Mouse (Mus musculus) heart, postnatal 4 days (tissue): Measurements from ENCODE around the gene Limch1. TPM values are rescaled to one million over a fixed set of nuclear protein-coding genes. Genes with fewer than 3 reads are reported as not detected.
A peak's percentile ranks its signal among the peaks of the same experiment; 100 is the strongest.

Experiments used
- DNase-seq: peaks from one replicate; pipeline ENCODE4 v3.0.0; 2021
- total RNA-seq, 2 experiments: library from RNA; stranded (reverse); gene quantifications; 2 replicates each; pipeline ENCODE4 v1.2.3; 2021

Limch1 gene
- total RNA-seq, 2 experiments from 2014 or later, result 102 TPM

DNA sequence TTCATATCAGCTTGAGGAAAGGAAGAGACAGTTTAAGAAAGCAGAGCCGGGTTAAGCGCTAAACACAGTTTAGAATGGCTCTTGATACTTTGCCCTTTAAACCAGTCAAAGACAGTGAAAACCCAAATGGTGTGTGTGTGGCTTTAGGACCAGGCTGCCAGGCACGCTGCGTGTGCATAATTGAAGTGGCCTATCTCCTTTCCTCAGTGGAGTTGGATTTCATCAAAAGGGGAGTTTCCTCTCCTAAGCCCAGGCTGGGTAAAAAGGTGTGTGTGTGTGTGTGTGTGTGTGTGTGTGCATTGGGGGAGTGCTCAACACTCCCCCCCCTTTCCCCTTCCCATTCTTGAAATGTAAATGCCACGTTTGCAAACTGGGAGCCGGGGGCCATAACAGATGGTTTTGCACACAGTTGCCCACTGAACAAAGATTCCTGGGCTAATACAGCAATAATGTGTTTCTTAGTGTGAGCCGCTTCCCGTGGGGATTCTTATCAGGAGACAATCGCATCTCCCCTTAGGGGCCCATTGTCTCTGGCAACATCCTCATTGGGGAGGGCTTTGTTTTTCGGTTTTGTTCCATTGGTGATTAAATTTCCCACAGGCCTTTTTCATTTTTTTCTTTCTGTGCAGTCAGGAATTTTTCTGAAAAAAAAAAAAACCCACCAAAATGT, 2.3 kb downstream of the Limch1 start:
- DNase-seq, result peak; percentile 30

DNA sequence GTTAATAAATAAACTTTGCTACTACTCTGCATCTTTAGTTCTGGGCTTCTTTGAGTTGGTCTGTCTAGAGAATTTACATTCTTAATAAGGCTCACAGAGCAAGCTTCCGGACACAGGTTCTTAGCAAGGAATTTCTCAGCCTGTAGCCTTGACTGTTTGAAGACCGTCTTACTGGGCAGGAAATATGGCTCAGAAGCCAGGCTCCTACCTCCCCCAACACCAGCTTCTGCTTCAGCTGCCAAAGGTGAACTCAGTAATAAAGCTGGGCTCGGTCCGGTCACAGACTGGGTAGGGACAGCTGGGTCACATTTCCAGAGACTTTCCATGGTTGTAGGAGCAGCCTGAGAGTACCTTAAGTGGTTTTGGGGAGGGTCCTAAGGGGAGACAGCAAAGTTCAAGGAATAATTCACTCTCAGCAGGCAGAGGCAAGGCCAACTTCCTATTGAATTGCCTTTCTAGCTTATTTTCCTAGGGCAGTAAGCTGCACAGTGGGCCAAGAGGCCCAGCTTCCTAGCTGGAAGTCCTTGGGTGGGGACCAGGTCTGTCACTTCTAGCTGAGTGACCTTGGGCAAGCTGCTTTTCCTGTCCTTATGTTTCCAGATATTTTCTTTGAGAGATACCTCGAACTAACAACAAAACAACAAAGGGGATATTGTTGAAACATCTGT, 3.0 kb downstream of the Limch1 start:
- DNase-seq, result peak; percentile 42

DNA sequence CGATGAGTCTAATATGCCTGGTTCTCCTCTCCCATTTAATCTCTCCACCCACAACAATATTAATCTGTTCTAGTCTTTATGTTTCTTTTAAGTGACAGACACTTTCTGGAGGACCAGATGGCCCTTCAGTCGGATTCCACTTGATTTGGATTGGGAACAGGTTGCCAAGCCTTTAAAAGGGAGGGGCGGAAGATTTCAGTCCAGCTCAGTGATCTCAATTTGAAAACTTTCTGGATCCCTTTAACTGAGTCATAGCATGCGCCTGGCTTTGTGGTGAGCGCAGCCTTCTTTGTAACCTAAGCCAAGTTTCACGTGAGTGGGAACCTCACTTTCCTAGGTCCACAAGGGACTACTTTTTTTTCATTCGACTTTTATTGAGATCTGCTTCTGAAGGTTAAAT, 5.0 kb downstream of the Limch1 start:
- peak; percentile 23 for DNase-seq

DNA sequence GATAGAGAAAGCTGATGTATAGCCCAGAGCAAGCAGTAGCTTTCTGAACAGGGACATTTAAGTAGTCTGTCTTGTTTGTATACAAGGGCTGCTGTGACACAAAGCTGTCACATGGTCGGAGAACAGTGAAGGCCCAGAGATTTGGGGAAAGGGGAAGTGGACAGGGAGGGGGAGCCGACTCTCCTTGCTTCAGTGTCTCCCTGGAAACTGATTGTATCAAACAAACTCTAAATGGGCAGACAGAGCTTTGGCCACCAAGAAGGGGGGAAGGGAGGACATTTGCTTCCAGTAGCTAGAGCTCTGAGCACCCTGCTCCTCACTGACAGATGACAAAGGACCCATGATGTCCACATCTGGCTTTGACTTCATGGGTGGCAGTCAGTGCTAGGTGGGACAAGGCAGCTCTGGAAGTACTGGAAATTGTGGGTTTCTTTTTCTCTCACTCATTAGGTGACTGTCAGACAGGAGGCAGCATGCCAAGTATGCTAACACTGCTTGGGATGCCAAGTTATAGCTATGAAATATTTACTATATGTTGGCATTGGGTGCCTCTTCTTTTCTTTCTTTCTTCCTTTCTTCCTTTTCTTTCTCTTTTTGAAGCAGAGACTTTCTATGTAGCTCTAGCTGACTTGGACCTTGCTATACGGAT, 5.8 kb downstream of the Limch1 start:
- DNase-seq, result no peak

DNA sequence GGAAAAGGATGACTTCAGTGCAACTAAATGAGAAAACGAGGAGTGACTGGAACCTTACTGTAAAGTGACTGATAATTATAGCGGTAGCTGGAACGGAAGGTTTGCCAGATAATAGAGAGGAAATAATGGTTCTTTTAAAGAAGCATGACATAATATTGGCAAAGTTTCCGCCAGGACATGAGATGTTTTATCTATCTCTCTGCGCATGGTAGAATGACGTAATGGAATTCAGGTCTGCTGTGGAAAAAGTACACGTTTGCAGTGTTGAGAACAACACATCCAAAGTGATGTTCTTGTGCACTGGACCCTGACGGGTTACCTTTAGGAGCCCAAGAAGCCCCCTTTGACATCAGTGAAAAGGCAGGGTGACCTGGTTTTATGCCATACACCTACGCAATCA, 8.0 kb downstream of the Limch1 start:
- peak; percentile 14 for DNase-seq

DNA sequence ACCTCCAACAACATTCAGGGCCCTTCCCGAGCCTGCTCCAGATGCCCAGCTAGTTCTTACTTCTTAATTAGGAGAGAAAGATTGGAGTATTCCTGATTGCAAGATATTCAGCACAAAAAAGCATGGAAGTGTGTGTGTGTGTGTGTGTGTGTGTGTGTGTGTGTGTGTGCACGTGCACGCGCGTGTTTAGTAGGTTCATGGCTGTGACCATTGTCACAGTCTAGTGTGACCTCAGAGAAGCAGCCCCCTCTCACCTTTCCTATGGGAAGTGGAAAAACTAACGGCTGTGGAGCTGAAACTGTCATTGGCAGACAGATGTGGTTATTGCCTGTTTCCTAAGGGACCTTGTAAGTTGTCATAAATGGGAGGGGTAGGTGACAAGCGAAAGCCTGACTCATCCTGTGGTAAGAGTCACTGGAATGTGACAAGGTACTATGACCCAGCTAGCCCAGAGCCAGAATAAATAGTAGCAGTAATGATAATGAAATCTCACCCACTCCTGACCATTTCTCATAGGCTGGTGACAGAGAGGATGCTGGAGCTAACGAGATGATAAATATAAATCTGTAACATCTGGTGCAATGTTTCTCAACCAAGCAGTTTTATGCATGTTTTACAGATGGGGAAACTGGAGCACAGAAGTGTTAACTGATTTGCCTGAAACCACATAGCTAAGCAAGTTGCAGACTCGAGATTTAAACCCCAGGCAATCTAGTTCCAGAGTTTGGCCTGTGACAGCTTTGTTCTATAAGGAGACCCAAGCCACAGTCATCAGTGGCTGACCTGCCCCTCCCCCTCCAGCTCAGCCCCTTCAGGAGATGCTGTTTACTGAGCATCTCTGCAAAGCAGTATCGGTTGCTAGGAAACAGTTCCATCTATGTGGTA, 11.4 kb downstream of the Limch1 start:
- DNase-seq, result no peak

DNA sequence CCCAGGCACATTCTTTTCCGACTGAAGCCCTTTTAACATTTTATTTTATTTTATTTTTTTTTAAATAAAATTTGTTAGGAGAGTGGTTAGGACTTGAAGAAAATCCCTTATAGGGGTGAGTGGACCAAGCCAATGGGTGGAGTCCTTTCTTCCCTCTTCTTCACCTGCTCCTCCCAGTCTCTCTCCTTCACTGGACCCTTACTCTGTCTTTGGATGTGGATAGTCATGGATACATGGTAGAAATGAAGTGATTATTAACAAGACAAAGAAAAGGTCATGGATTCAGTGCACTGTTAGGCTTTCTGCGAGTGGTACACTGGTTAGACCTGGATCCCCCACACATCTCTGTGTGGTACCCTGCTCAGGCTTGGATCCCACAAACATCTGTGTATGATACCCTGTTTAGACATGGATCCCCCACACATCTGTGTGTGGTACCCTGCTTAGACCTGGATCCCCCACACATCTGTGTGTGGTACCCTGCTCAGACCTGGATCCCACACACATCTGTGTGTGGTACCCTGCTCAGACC, 12.1 kb downstream of the Limch1 start:
- DNase-seq, result no peak

DNA sequence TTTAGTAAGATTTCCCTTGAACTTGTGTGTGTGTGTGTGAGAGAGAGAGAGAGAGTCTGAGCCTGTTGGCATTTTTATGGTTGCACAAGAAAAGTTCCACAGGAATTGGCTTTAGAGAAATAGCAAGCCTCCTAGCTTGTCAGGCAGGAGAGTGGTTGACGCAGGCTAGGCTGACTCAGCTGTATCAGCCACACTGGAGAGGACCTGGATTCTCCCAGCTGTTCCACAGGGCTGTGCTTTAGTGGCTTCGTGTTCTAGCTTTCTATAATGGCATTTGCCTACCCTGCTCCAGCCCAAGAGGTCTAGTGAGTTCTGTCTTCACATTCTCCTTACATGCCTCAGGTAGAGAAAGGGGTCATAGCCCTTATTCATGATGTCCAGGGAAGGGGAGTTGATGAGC, 13.7 kb downstream of the Limch1 start:
- DNase-seq, result no peak

DNA sequence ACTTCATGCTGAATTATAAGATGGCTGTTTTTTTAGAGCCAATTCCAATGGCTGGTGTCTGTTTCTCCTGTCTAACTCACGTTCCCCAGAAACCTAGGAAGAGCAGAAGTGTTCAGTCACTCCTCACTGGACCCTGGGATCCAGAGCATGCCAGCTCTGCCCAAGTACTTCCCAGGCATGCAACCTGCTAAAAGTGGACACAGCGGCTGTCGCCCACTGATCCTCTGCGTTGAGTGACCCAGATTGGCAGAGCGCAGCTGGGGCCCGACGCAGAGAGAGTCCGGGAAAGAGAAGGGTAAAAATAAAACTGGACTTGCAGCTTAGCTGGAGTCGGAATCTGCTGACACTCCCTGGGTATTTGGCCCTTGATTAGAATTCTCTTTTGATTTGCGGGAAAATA, 15.1 kb downstream of the Limch1 start:
- DNase-seq, result peak; percentile 62

DNA sequence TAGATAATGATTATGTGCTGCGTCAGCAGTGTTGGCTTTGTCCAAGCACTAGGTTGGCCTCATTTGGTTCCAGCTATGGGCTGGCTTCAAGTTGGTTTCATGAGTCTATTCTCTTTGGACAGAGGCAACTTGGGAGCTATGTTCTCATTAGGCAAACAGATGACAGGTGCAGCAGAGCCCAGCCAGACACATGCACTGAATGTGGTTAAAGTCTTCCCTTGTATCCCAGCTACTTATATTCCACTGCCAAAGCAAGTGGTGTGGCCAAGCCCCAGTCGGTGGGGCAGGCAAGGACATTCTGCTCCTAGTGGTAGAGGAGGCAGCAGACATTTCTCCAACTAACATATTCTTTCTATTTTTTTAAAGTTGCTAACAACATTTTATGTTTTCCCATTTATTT, 16.4 kb downstream of the Limch1 start:
- DNase-seq, result no peak

DNA sequence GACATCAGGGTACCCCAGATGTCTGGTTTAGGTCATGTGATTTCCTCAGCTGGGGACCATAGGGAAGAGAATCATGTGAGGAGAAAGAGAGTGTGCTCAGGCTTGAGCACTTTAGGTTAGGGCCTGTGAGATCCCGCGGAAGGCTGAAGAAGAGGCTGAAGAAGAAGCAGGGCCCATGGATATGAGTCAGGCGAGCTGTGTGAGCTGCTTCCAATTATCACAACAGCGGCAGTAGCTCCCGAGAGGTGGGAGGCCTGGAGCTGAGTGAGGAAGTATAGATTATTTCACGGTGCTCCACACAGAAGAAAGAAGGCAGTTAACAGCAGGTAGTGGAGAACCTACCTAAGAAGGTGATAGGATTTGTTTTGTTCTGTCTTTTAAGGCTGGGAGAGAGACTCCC, 18.5 kb downstream of the Limch1 start:
- no peak for DNase-seq

DNA sequence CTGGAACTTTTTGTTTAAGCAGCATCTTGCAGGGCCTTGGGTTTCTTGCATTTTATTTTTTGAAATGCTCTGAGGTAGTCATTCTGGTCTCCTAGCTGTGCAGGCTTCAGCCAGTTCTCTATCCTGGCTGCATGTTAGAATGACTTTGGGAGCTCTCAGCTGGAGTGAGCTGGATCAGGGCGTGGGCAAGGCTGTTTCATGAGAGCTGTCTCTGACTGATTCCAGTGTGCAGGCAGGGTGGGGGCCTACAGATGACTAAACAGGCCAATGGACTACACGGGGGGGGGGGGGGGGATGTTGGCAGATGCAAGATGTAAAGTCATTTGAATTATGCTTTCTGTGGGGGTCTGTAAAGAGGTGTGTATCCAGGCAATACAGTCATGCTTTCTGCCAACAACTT, 20.3 kb downstream of the Limch1 start:
- no peak for DNase-seq

DNA sequence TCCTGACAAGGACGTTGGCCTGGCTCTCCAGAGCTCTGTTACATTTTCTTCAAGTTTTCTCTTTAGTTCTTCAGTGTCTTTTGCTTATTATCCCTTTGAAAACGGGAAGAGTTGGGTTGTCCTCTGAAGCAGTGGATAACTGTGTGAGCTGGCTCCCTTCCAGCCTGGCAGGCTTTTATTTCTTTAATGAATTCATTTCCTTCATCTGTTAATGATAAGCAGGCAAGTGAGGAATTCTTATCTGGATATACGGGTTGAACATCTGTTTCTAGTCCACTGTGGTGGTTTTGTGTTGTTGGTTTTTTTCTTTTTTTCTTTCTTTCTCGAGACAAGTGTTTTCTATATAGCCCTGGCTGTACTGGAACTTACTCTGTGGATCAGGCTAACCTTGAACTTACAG, 22.4 kb downstream of the Limch1 start:
- DNase-seq, result peak; percentile 41

DNA sequence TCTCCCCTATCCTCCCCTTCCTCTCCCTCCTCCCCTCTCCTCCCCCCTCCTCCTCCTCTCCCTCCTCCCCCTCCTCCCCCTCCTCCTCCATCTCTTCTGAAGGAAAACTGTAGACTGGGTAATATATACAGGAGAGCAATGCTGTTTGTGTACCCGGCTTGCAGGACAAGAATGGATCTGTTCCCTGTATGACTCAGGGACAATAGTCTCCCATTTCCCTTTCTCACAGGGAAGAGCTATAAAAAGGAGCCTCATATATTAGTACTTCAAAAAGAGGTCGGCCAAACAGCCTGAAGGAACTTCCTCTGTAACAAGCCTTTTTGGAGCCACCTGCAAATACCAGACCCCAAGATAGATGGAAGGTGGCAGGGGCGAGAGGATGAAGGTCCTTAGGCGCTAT, 23.4 kb downstream of the Limch1 start:
- no peak for DNase-seq

DNA sequence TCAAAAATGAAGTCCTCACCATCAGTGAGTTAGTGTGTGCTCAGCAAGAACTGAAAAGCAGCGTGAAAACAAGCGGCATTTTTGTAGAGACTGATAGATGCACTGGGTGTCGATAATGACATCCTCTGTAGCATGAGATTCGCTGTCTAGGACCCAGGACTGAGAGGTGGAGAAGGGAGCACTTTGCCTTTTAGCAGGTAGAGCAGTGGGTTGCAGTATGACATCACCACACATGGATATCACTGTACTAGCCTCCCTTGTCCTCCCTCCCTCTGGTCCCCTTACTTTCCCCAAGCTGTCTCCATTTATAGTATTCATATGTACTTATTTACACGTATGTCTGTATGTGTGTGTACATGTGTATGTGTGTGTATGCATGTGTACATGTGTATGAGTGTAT, 23.9 kb downstream of the Limch1 start:
- no peak for DNase-seq

DNA sequence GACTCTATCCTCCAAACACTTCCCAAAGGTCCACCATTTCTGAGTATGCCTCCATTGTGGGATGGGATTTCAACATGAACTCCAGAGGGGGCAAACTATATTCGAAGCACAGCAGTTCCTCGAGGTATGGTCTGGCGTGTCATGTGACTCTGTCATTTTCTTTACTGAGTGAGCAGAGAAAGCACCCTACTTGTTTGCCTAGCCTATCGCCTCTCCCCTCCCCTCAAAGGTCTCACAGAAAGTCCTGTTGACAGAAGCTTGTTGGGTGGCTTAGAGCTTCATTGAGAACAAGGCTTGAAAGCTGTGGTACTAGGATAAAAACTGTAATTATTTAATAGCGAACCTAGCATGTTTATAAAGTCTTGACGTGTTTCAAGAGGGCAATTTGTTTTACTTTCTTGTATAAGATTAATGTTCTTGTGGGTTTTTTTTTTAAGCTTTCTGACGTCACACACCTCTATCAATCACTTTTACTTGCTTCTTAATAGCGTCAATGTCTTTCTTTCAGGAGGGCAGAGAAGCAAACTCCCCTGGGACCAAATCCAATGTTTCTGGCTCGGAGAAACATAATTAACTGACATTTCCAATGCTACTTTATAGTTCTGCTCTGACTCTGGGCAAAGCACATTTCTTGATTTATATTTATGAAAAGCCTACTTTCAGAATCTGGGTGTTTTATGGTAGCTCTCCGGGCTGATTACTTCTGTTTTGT, 32.5 kb downstream of the Limch1 start:
- no peak for DNase-seq

DNA sequence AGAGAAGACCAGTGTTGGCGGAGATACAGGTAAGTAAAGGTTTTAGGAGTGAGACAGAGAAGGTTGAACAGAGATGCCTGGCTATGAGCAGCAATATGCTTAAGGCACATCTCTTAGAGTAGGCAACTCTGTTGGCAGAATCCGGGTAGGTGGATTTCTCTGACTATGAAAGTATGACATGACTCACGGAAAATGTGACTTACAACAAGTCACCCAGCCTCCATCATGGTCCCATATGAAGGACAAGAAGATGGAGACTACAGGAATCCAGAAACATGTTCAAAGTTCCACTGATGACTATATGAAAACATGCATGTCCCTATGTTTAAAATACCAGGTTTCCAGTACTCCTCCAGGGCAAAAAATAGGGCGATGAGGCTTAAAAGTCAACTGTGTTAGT, 34.7 kb downstream of the Limch1 start:
- no peak for DNase-seq

DNA sequence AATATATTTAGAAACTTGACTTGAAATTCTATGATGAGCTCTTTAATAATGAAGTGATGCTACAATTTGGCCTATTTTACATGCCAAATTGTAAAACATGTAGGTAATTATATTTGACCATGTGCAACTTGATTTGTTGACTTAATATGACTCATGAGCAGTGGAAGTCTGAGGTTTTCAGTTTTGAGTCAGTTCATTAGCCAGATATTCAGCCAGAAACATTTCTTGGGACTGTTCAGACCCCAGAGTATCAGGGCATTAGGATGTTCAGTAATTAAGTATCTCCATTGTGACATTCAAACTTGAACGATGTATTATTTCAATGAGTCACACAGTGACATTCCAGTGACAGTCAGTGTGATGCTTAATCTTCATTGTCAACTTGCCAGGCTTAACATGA, 35.9 kb downstream of the Limch1 start:
- DNase-seq, result no peak

DNA sequence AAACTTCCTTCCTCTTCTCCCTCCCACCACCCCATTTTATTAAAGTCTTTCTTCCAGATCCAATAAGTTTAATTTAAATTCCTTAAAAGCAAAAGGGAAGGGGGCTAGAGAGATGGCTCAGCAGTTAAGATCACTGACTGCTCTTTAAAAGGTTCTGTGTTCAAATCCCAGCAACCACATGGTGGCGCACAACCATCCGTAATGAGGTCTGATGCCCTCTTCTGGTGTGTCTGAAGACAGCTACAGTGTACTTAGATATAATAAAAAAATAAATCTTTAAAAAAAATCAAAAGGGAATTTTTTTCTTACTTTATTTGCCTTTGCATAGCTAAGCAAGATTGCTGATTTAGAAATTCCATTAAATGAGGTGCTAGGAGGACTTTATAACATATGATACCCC, 37.2 kb downstream of the Limch1 start:
- no peak for DNase-seq

DNA sequence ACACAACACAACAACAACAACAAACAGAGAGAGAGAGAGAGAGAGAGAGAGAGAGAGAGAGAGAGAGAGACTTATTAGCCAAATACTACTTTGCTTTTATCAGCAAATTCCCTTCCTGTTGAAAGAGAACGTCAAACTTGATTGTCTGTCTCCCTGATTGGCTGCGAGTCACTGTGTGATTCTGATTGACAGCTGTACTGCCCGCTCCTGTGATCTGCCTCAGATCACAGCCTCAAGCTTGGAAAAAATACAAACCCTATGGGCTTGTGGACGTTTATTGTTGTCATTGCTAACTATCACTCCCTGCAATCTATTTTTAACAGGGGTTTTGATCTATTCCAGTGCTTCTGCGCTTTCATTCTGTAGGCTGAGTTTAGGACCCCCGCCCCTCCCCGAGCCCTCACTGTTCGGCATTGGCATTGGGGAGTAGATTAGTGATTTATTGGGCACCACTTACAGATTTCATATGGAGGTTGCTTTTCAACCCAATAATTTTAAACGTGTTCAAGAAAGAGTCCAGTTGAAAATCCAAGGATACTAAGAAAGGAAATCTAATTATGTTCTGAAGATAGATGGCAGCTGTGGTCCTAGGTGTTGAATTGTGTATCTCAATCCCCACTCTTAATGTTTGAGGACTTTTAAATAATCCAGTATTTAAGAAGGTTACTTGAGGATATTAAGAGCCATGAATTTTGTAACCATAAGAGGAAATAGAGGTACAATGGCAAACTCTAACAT, 39.2 kb downstream of the Limch1 start:
- DNase-seq, result no peak

DNA sequence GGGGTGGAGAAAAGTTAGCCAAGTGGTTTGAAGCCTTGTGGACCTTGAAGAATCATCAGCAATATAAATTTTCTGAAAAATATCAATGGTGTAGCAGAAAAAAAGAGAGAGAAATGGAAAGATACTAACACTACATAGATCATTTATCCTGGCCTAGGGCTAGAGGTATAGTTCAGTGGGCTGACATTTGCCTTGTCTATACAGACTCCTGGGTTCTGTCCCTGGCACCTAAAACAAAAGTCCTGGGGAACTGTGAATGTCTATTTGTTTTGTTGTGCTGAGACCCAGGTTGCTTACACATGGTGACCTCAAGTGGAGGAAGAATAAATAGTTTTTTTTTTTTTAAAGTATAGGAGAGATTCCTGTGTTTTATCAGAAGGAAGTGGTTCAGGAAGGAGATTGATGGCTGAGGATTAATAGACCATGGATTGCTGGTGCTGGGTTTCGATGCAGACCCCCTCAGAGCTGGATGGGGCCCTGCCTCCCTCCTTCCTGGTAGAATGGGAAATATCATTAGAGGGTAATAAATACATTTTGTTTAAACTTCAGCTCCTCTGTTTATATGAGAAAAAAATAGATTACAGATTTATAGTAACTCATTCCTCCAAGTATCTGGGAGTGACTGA, 40.5 kb downstream of the Limch1 start:
- DNase-seq, result no peak
